24 mouse cellular contexts compared by ENCODE assay signal in the genomic region with DNA sequence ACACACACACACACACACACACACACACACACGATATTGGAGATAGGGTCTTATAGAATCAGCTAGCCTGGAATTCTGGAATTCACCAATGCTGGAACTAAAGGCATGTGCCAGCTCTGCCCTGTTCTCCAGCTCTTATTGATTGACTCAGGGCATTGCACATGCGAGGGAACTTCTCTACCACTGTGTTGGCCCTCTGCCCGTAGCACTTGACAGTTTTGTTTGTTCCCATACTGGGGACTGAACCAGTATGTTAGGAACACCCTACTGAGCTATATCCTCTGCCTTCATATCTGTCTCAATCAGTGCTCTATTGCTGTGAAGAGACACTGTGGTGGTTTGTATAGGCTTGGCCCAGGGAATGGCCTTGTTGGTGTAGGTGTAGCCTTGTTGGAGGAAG. TPM values are rescaled to one million over a fixed set of nuclear protein-coding genes. Genes with fewer than 3 reads are reported as not detected.
"Had no signal": no experiment of that assay in that cellular context is flagged by ENCODE, and none has a peak within 500 bp of the region (broad histone marks: within the 10 kb centered on the region; RNA-seq: fewer than 3 reads in every experiment).

No protein-coding gene starts in this region.

- H3K27ac ChIP-seq: liver, embryonic 13.5 days; stomach, embryonic 15.5 days had no signal

- H3K9ac ChIP-seq: liver, embryonic 13.5 days; stomach, embryonic 15.5 days had no signal

- DNase-seq: kidney, postnatal 4 days; liver, embryonic 13.5 days; midbrain, embryonic 14.5 days; right cerebral cortex, postnatal 14 days; right cerebral cortex, postnatal 4 days; thymus, postnatal 25 days had no signal

- H3K27me3 ChIP-seq: liver, embryonic 13.5 days; stomach, embryonic 15.5 days had no signal

- H3K9me3 ChIP-seq: stomach, embryonic 15.5 days had no signal

- H3K4me1 ChIP-seq: liver, embryonic 13.5 days; stomach, embryonic 15.5 days had no signal

- H3K4me2 ChIP-seq: liver, embryonic 13.5 days; midbrain, embryonic 11.5 days; stomach, embryonic 15.5 days had no signal

- H3K36me3 ChIP-seq: liver, embryonic 13.5 days; stomach, embryonic 15.5 days had no signal

- ATAC-seq: inflammation-experienced regulatory T-cells, adult 6 months; intestine, embryonic 16.5 days had no signal

- H3K4me3 ChIP-seq: liver, embryonic 13.5 days; stomach, embryonic 15.5 days had no signal

RNA-seq across cellular contexts. Expression of a gene that starts 53.5 kb away (rescaled TPM):
- total RNA-seq: layer of hippocampus, adult 18-20 months; layer of hippocampus, postnatal 14 days; left cerebral cortex, adult 8-10 months; left cerebral cortex, postnatal 25 days; megakaryocyte progenitor cell, adult 5-6 weeks; megakaryocyte-erythroid progenitor cell, adult 5-6 weeks; midbrain, postnatal 0 days had no signal
- polyA plus RNA-seq: inflammation-experienced regulatory T-cells, adult 6 months; intestine, embryonic 16.5 days; kidney, embryonic 16.5 days; limb, embryonic 11.5 days; liver, embryonic 13.5 days; liver, embryonic 16.5 days; lung, embryonic 16.5 days; midbrain, embryonic 11.5 days; midbrain, embryonic 14.5 days; midbrain, postnatal 0 days; neural tube, embryonic 11.5 days; neural tube, embryonic 14.5 days; stomach, embryonic 15.5 days; thymus, postnatal 0 days had no signal
